Comparison of ENCODE assay signal across 21 mouse cellular contexts in the genomic region with DNA sequence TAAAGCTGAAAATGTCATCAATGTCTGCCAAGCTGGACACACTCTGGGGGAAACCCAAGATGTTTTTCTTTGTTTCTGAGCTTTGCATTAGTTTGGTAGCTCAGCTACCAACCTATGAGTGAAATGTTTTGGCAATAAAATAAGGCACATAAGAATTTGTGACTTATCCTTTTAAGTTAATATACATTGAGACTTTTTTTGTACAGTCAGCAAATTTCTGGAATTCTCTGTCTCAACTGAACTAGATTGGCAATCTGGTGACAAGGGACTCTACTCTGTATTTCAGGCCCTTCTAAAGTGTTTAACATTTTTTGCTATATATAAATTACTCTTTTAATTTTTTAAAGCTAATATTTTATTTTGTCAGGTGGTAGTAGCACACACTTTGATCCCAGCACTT.
DNase-seq lines count a peak whose midpoint lies in the region; TF ChIP-seq lines count a peak whose summit lies in the region.
"Had no signal": no experiment of that assay in that cellular context is flagged by ENCODE, and none has a peak within 500 bp of the region (broad histone marks: within the 10 kb centered on the region; RNA-seq: fewer than 3 reads in every experiment).

No protein-coding gene starts in this region.

- no peak for TF ChIP-seq EP300 in CH12.LX (IDR thresholded peaks at IDR 0.05; ENCODE audit: low read length)
- TF ChIP-seq EP300 in MEL (IDR thresholded peaks at IDR 0.05; ENCODE audit: low read depth in 1 of 2, low read length in 2 of 2), result no peak

- peaks cover 0 to 9% of the 10 kb centered on the region in 2 experiments; a peak in 1 of 4 replicates for H3K4me1 ChIP-seq in CH12.LX (ENCODE audit: control insufficient read depth in 1 of 2, insufficient read depth in 2 of 2)
- H3K4me1 ChIP-seq in ES-E14 (ENCODE audit: control insufficient read depth in 2 of 2, insufficient read depth in 2 of 2, low read length in 2 of 2, poor library complexity in 1 of 2), result no peaks in the 10 kb centered on the region
- H3K4me1 ChIP-seq in MEL (ENCODE audit: control insufficient read depth in 1 of 2, insufficient read depth in 2 of 2, low read length in 2 of 2), result no peaks in the 10 kb centered on the region
- no peaks in the 10 kb centered on the region for H3K4me1 ChIP-seq in cerebellum, adult 2 months (ENCODE audit: control insufficient read depth, insufficient read depth, low read length)

- in situ Hi-C loops in CH12.LX (cut with MboI; ENCODE audit: low pct_ligation_motif_present, low pct_unique_long_range_greater_than_20kb, low sequenced_read_pairs) (no loop called here), ES-E14 (cut with MboI; ENCODE audit: low sequenced_read_pairs in 2 of 2, unreplicated experiment in 2 of 2) (no loop called here)

- no peak overlapping the region for H3K4me2 ChIP-seq in CH12.LX (ENCODE audit: insufficient read depth, low read depth, poor library complexity, severe bottlenecking)

- no peak overlapping the region for H3K27ac ChIP-seq in CH12.LX (ENCODE audit: insufficient read depth, low read depth)
- no peak overlapping the region for H3K27ac ChIP-seq in ES-E14 (ENCODE audit: insufficient read depth, low read depth, low read length, poor library complexity, severe bottlenecking)
- H3K27ac ChIP-seq in MEL (ENCODE audit: control insufficient read depth, low read depth, low read length), result no peak overlapping the region
- no peak overlapping the region for H3K27ac ChIP-seq in cerebellum, adult 2 months (ENCODE audit: insufficient read depth, low read length)

- no peak overlapping the region for H3K9ac ChIP-seq in CH12.LX (ENCODE audit: insufficient read depth, low read depth)
- H3K9ac ChIP-seq in ES-E14 (ENCODE audit: insufficient read depth, low read depth, low read length, poor library complexity, severe bottlenecking), result no peak overlapping the region
- H3K9ac ChIP-seq in MEL (ENCODE audit: control insufficient read depth, low read depth, low read length, poor library complexity, severe bottlenecking), result no peak overlapping the region

- dilution Hi-C loops in CH12.LX (cut with MboI; ENCODE audit: extremely low pct_ligation_motif_present, extremely low pct_unique_long_range_greater_than_20kb, low sequenced_read_pairs), result no loop called here

- TF ChIP-seq RAD21 in CH12.LX (IDR thresholded peaks at IDR 0.05; ENCODE audit: low read depth, low read length) (no peak), MEL (IDR thresholded peaks at IDR 0.05; ENCODE audit: low read depth, low read length) (no peak)

- TF ChIP-seq POLR2A in CH12.LX (IDR thresholded peaks at IDR 0.05; ENCODE audit: low read depth, low read length) (no peak), MEL (IDR thresholded peaks at IDR 0.05; ENCODE audit: control insufficient read depth in 1 of 2, insufficient read depth in 1 of 2, low read depth in 1 of 2, low read length in 2 of 2, poor library complexity in 1 of 2) (no peak)
- no peak for TF ChIP-seq POLR2A in cerebellum, adult 2 months (IDR thresholded peaks at IDR 0.05; ENCODE audit: borderline replicate concordance, insufficient read depth, low read length)

- no peaks in the 10 kb centered on the region for H3K36me3 ChIP-seq in CH12.LX (replicated peaks in 1 of 2; ENCODE audit: control insufficient read depth in 1 of 2, insufficient read depth in 1 of 2, low read length in 1 of 2)
- H3K36me3 ChIP-seq in ES-E14 (ENCODE audit: control insufficient read depth, insufficient read depth, low read length, poor library complexity, severe bottlenecking), result no peaks in the 10 kb centered on the region
- H3K36me3 ChIP-seq in MEL (ENCODE audit: control insufficient read depth in 1 of 2, insufficient read depth in 2 of 2, low read length in 2 of 2), result no peaks in the 10 kb centered on the region
- H3K36me3 ChIP-seq: G1E had no signal

- no peaks in the 10 kb centered on the region for H3K9me3 ChIP-seq in CH12.LX (replicated peaks; ENCODE audit: low read length)
- H3K9me3 ChIP-seq in ES-E14 (ENCODE audit: control insufficient read depth, insufficient read depth, low read depth, low read length), result no peaks in the 10 kb centered on the region
- no peaks in the 10 kb centered on the region for H3K9me3 ChIP-seq in MEL (replicated peaks; ENCODE audit: insufficient read depth, low read length)
- H3K9me3 ChIP-seq: G1E had no signal

- H3K27me3 ChIP-seq in CH12.LX (replicated peaks) (no peaks in the 10 kb centered on the region), MEL (ENCODE audit: control insufficient read depth in 1 of 2, insufficient read depth in 2 of 2, low read length in 2 of 2) (no peaks in the 10 kb centered on the region)
- no peaks in the 10 kb centered on the region for H3K27me3 ChIP-seq in cerebellum, adult 2 months (ENCODE audit: control insufficient read depth, insufficient read depth, low read length)
- H3K27me3 ChIP-seq: Patski had no signal

- no peak for DNase-seq in CH12.LX (ENCODE audit: extremely low read depth)
- no peak for DNase-seq in ES-E14 (ENCODE audit: low read depth, low spot score)
- DNase-seq in MEL (ENCODE audit: low read depth, low spot score), result no peak
- no peak for DNase-seq in cerebellum, adult 11 months
- DNase-seq in cerebellum, adult 2 months, result no peak
- no peak for DNase-seq in adrenal gland, postnatal 4 days (ENCODE audit: low spot score in 2 of 2)
- DNase-seq: adrenal gland, adult 2 months; adrenal gland, adult 8-10 months; adrenal gland, postnatal 10 days; adrenal gland, postnatal 14 days; adrenal gland, postnatal 25 days; B cell, adult 2 months; cerebellum, adult 11-12 months; cerebellum, adult 18-20 months; cerebellum, adult 8-10 months; cerebellum, adult 9-10 months; cerebellum, adult 9-11 months; cerebellum, postnatal 10 days; cerebellum, postnatal 14 days had no signal

- TF ChIP-seq CTCF in CH12.LX (conservative IDR thresholded peaks at IDR 0.05 in 1 of 2, IDR thresholded peaks at IDR 0.05 in 1 of 2; ENCODE audit: low read depth in 2 of 2, low read length in 2 of 2) (no peak), MEL (IDR thresholded peaks at IDR 0.05 in 2 of 3, conservative IDR thresholded peaks at IDR 0.05 in 1 of 3; ENCODE audit: control insufficient read depth in 1 of 3, insufficient read depth in 1 of 3, low read depth in 2 of 3, low read length in 3 of 3, poor library complexity in 1 of 3, severe bottlenecking in 1 of 3) (no peak)
- TF ChIP-seq CTCF in cerebellum, adult 2 months (IDR thresholded peaks at IDR 0.05; ENCODE audit: borderline replicate concordance, insufficient read depth, low read depth, low read length), result no peak

- H3K4me3 ChIP-seq in CH12.LX (replicated peaks in 1 of 3; ENCODE audit: low read depth in 2 of 3, low read length in 2 of 3, poor library complexity in 1 of 3), result no peak overlapping the region
- no peak overlapping the region for H3K4me3 ChIP-seq in ES-E14 (ENCODE audit: insufficient read depth in 1 of 2, low read depth in 1 of 2, low read length in 2 of 2, poor library complexity in 1 of 2, severe bottlenecking in 1 of 2)
- no peak overlapping the region for H3K4me3 ChIP-seq in MEL (ENCODE audit: control insufficient read depth in 1 of 2, insufficient read depth in 1 of 2, low read depth in 2 of 2, low read length in 2 of 2)
- no peak overlapping the region for H3K4me3 ChIP-seq in cerebellum, adult 2 months (replicated peaks; ENCODE audit: insufficient read depth, low read depth, low read length)

- H3K79me2 ChIP-seq in CH12.LX (replicated peaks; ENCODE audit: control insufficient read depth, extremely low read depth, insufficient read depth, poor library complexity, severe bottlenecking) (no peaks in the 10 kb centered on the region), MEL (ENCODE audit: control insufficient read depth, insufficient read depth, low read length, poor library complexity) (no peaks in the 10 kb centered on the region)

TF ChIP-seq in CH12.LX, 34 proteins besides CTCF, POLR2A, EP300 and RAD21:
- TF ChIP-seq MXI1 (IDR thresholded peaks at IDR 0.05; ENCODE audit: low read depth, low read length), result no peak
- no peak for TF ChIP-seq HCFC1 (IDR thresholded peaks at IDR 0.05; ENCODE audit: low read depth, low read length)
- TF ChIP-seq MAFK (IDR thresholded peaks at IDR 0.05; ENCODE audit: insufficient replicate concordance, low read length), result peak; percentile 92
TF ChIP-seq in CH12.LX: peak in this region for 1.

TF ChIP-seq in ES-E14, 5 proteins besides CTCF, POLR2A, EP300 and RAD21:
- TF ChIP-seq CHD2 (IDR thresholded peaks at IDR 0.05; ENCODE audit: low read depth, low read length) (no peak), ZNF384 (IDR thresholded peaks at IDR 0.05; ENCODE audit: low read depth, low read length) (no peak), ZC3H11A (IDR thresholded peaks at IDR 0.05; ENCODE audit: borderline replicate concordance, low read depth, low read length) (no peak), MAFK (IDR thresholded peaks at IDR 0.05; ENCODE audit: insufficient read depth, low read depth, low read length) (peak; percentile 86), HCFC1 (IDR thresholded peaks at IDR 0.05; ENCODE audit: borderline replicate concordance, insufficient read depth, low read length) (no peak)

TF ChIP-seq in MEL, 35 proteins besides CTCF, POLR2A, EP300 and RAD21:
- TF ChIP-seq TBP (IDR thresholded peaks at IDR 0.05; ENCODE audit: low read depth, low read length) (no peak), NRF1 (IDR thresholded peaks at IDR 0.05; ENCODE audit: insufficient read depth, low read depth, low read length, poor library complexity, severe bottlenecking) (no peak), MAFK (IDR thresholded peaks at IDR 0.05; ENCODE audit: borderline replicate concordance, low read depth, low read length) (peak; percentile 62; the same call in 1 of the 2 replicates), ZC3H11A (IDR thresholded peaks at IDR 0.05; ENCODE audit: low read depth, low read length) (no peak), ETS1 (IDR thresholded peaks at IDR 0.05; ENCODE audit: low read depth, low read length) (no peak)

Comparison
In these comparisons a context has a peak if more than half of its experiments do, and no peak if none do; other contexts are left out.
1. Of the 35 proteins assayed by ChIP-seq in both MEL and CH12.LX: peak only in MEL: none; only in CH12.LX: none; in both: MAFK; in neither: 34.